Mouse (Mus musculus): ENCODE data around the gene Mastl. TPM values are rescaled to one million over a fixed set of nuclear protein-coding genes. Genes with fewer than 3 reads are reported as not detected.
A peak's percentile ranks its signal among the peaks of the same experiment; 100 is the strongest.

Mastl gene
- 8.1 and 9.2 TPM in 2 replicates for total RNA-seq (2012; rRNA removed)
- total RNA-seq (2014; rRNA removed): 14.8 and 15.6 TPM in 2 replicates
- polyA plus RNA-seq (2012; ENCODE audit: insufficient read length, low read depth): 9.5 and 10.7 TPM in 2 replicates

GRCm38 (mm10) chr2:23155777-23156607, at the start of gene Mastl, which contains the start of gene Yme1l1:
TSS of gene Mastl (minus strand) at chr2:23156024.
TSS of gene Yme1l1 (plus strand) at chr2:23156369.
- peak within 1 kb of the TSS; percentile 96 for H3K27ac ChIP-seq (ENCODE audit: insufficient read depth, low read depth)
- TF ChIP-seq CHD2 (IDR thresholded peaks at IDR 0.05; ENCODE audit: low read length): peak; percentile 95
- no peak for TF ChIP-seq JUND (conservative IDR thresholded peaks at IDR 0.05; ENCODE audit: low read depth, low read length)
- TF ChIP-seq CTCF (conservative IDR thresholded peaks at IDR 0.05 in 1 of 2, IDR thresholded peaks at IDR 0.05 in 1 of 2; ENCODE audit: low read depth in 2 of 2, low read length in 2 of 2): no peak
- no peak for TF ChIP-seq ZC3H11A (IDR thresholded peaks at IDR 0.05; ENCODE audit: low read depth, low read length)
- no peak for TF ChIP-seq EP300 (IDR thresholded peaks at IDR 0.05; ENCODE audit: low read length)
- peak; percentile 63 for TF ChIP-seq IRF4 (IDR thresholded peaks at IDR 0.05; ENCODE audit: low read depth, low read length)
- TF ChIP-seq ZMIZ1 (IDR thresholded peaks at IDR 0.05; ENCODE audit: low read depth, low read length): peak; percentile 88; the same call in 1 of the 2 replicates
- TF ChIP-seq PAX5 (IDR thresholded peaks at IDR 0.05; ENCODE audit: low read length): no peak
- peak; percentile 75 for TF ChIP-seq MXI1 (IDR thresholded peaks at IDR 0.05; ENCODE audit: low read depth, low read length)
- TF ChIP-seq SMC3 (IDR thresholded peaks at IDR 0.05; ENCODE audit: low read depth, low read length): no peak
- TF ChIP-seq MAZ (IDR thresholded peaks at IDR 0.05; ENCODE audit: low read depth, low read length): peak; percentile 87
- no peak for TF ChIP-seq ZNF384 (IDR thresholded peaks at IDR 0.05; ENCODE audit: low read depth, low read length)
- TF ChIP-seq POLR2A (IDR thresholded peaks at IDR 0.05; ENCODE audit: low read depth, low read length): peak; percentile 97
- no peak for TF ChIP-seq RCOR1 (conservative IDR thresholded peaks at IDR 0.05; ENCODE audit: low read depth, low read length)
- TF ChIP-seq CHD1 (IDR thresholded peaks at IDR 0.05; ENCODE audit: low read depth, low read length): peak; percentile 97
- TF ChIP-seq GABPA (IDR thresholded peaks at IDR 0.05; ENCODE audit: insufficient replicate concordance, low read depth, low read length): no peak; the same call in 1 of the 2 replicates
- TF ChIP-seq RAD21 (IDR thresholded peaks at IDR 0.05; ENCODE audit: low read depth, low read length): no peak
- TF ChIP-seq BHLHE40 (IDR thresholded peaks at IDR 0.05; ENCODE audit: low read depth, low read length): no peak
- peak; percentile 90 for TF ChIP-seq SIN3A (IDR thresholded peaks at IDR 0.05; ENCODE audit: low read length)
- peak; percentile 74 for TF ChIP-seq NELFE (IDR thresholded peaks at IDR 0.05; ENCODE audit: low read depth, low read length)
- TF ChIP-seq HCFC1 (IDR thresholded peaks at IDR 0.05; ENCODE audit: low read depth, low read length): peak; percentile 92
- peak; percentile 92 for TF ChIP-seq TBP (conservative IDR thresholded peaks at IDR 0.05; ENCODE audit: low read depth, low read length)
- TF ChIP-seq USF2 (conservative IDR thresholded peaks at IDR 0.05; ENCODE audit: low read depth, low read length): no peak
- peak; percentile 91 for TF ChIP-seq NRF1 (IDR thresholded peaks at IDR 0.05; ENCODE audit: low read depth, low read length)
- peak; percentile 65 for TF ChIP-seq TCF12 (IDR thresholded peaks at IDR 0.05; ENCODE audit: low read depth, low read length)
- TF ChIP-seq POLR2AphosphoS2 (IDR thresholded peaks at IDR 0.05; ENCODE audit: low read depth, low read length): peak; percentile 95
- TF ChIP-seq MEF2A (IDR thresholded peaks at IDR 0.05; ENCODE audit: borderline replicate concordance, low read depth, low read length): 0 out of 2 replicates have a peak, but pooled peaks have one; percentile 10
- TF ChIP-seq MYC (IDR thresholded peaks at IDR 0.05; ENCODE audit: low read depth, low read length): peak; percentile 60; the same call in 1 of the 2 replicates
- TF ChIP-seq JUN (IDR thresholded peaks at IDR 0.05; ENCODE audit: insufficient read depth, low read depth, low read length): no peak
- no peak for TF ChIP-seq USF1 (IDR thresholded peaks at IDR 0.05; ENCODE audit: low read depth, low read length)
- peak; percentile 33; the same call in 1 of the 2 replicates for TF ChIP-seq ETS1 (conservative IDR thresholded peaks at IDR 0.05; ENCODE audit: low read depth, low read length)
- TF ChIP-seq ZKSCAN1 (IDR thresholded peaks at IDR 0.05; ENCODE audit: borderline replicate concordance, low read depth, low read length): no peak
- TF ChIP-seq KAT2A (IDR thresholded peaks at IDR 0.05; ENCODE audit: insufficient replicate concordance, low read length): peak; percentile 93; the same call in 1 of the 2 replicates
- no peak for TF ChIP-seq MAFK (IDR thresholded peaks at IDR 0.05; ENCODE audit: insufficient replicate concordance, low read length)
- 0 out of 2 replicates have a peak, but pooled peaks have one; percentile 7 for TF ChIP-seq UBTF (IDR thresholded peaks at IDR 0.05; ENCODE audit: low read depth, low read length)
- TF ChIP-seq MAX (IDR thresholded peaks at IDR 0.05; ENCODE audit: low read length): peak; percentile 42
- peak; percentile 73 for TF ChIP-seq ELF1 (IDR thresholded peaks at IDR 0.05; ENCODE audit: low read depth, low read length)
- peak; percentile 89; the same call in 1 of the 2 replicates for TF ChIP-seq E2F4 (IDR thresholded peaks at IDR 0.05; ENCODE audit: insufficient replicate concordance, low read depth, low read length)
- H3K36me3 ChIP-seq (replicated peaks in 1 of 2; ENCODE audit: control insufficient read depth in 1 of 2, insufficient read depth in 1 of 2, low read length in 1 of 2): peaks cover 4 to 19% of the 10 kb centered on the region in 2 experiments
- dilution Hi-C loops (cut with MboI; ENCODE audit: extremely low pct_ligation_motif_present, extremely low pct_unique_long_range_greater_than_20kb, low sequenced_read_pairs) (no loop called here), in situ Hi-C loops (cut with MboI; ENCODE audit: low pct_ligation_motif_present, low pct_unique_long_range_greater_than_20kb, low sequenced_read_pairs) (no loop called here)
- peak within 1 kb of the TSS; percentile 91 to 98 (median 92) for H3K4me3 ChIP-seq (replicated peaks in 1 of 3; ENCODE audit: low read depth in 2 of 3, low read length in 2 of 3, poor library complexity in 1 of 3)
- H3K79me2 ChIP-seq (replicated peaks; ENCODE audit: control insufficient read depth, extremely low read depth, insufficient read depth, poor library complexity, severe bottlenecking): peaks cover 52% of the 10 kb centered on the region
- no peaks in the 10 kb centered on the region for H3K9me3 ChIP-seq (replicated peaks; ENCODE audit: low read length)
- peak; percentile 97 for DNase-seq (ENCODE audit: extremely low read depth)
- peak within 1 kb of the TSS; percentile 100 for H3K4me2 ChIP-seq (ENCODE audit: insufficient read depth, low read depth, poor library complexity, severe bottlenecking)
- peak within 1 kb of the TSS; percentile 84 for H3K9ac ChIP-seq (ENCODE audit: insufficient read depth, low read depth)
- no peaks in the 10 kb centered on the region for H3K27me3 ChIP-seq (replicated peaks)
- H3K4me1 ChIP-seq (ENCODE audit: control insufficient read depth in 1 of 2, insufficient read depth in 2 of 2): peaks cover 5 to 46% of the 10 kb centered on the region in 2 experiments
